Mouse (Mus musculus) adrenal gland, postnatal 36 days (tissue): ENCODE results near the gene Gnao1. TPM values are rescaled to one million over a fixed set of nuclear protein-coding genes. Genes with fewer than 3 reads are reported as not detected.
A peak's percentile ranks its signal among the peaks of the same experiment; 100 is the strongest.

Experiments used
- DNase-seq, 2 experiments: peaks; one replicate each; pipeline ENCODE4 v3.0.0; 2021; ENCODE audit warnings: mixed read lengths in 1 of 2
- microRNA-seq: library from miRNA; unstranded; fragments of <30 nt; microRNA quantifications from one replicate; pipeline ENCODE4 v1.2.0, GENCODE M21; 2021
- total RNA-seq, 2 experiments: library from RNA; stranded (reverse); gene quantifications; 2 replicates each; pipeline ENCODE4 v1.2.3; 2021

The Gnao1 gene
- total RNA-seq, 2 experiments from 2014 or later: 24.6 to 27.8 TPM

GRCm38 (mm10) chr8:94004139-94004538, 194.4 kb downstream of the Gnao1 start:
- peak in 1 of 2 experiments; percentile 34 for DNase-seq

- DNase-seq: no peak
These were observed 199.6 kb downstream of the Gnao1 start for GRCm38 (mm10) chr8:94009243-94009845.

- no peak for DNase-seq
These were observed 200.4 kb downstream of the Gnao1 start for GRCm38 (mm10) chr8:94010101-94010705.

GRCm38 (mm10) chr8:94011076-94012012, 201.6 kb downstream of the Gnao1 start:
- DNase-seq: peak in 1 of 2 experiments; percentile 10

GRCm38 (mm10) chr8:94012013-94012951, 202.5 kb downstream of the Gnao1 start, which contains the start of gene Amfr:
TSS of gene Amfr (minus strand) at chr8:94012842.
- DNase-seq: peak; percentile 78 to 88

GRCm38 (mm10) chr8:94013026-94013612, 203.4 kb downstream of the Gnao1 start:
- DNase-seq: no peak

Small RNA genes within 50 kb of the gene (microRNA-seq; reads per million reads assigned to microRNA genes)
- gene Gm24159: not detected

Other genes starting within 250 kb of the Gnao1 start
- gene Amfr, start 202.9 kb downstream of the Gnao1 start, total RNA-seq: 100 to 1,000 TPM; 232 to 320 TPM
- gene Nudt21, start 227.1 kb downstream of the Gnao1 start, total RNA-seq: 10 to 100 TPM; 39.6 to 39.9 TPM
- 10 to 100 TPM; 20.7 to 21.0 TPM for gene Ogfod1, start 227.2 kb downstream of the Gnao1 start, total RNA-seq